Mouse (Mus musculus) testis, adult 2 months (tissue): ENCODE data around the gene Reep3. TPM values are rescaled to one million over a fixed set of nuclear protein-coding genes. Genes with fewer than 3 reads are reported as not detected.

Experiments
- H3K27ac ChIP-seq: fragments of 200-500 bp; 2 replicates; pipeline ENCODE4 v1.5.1; 2012; ENCODE audit warnings: low read depth, low read length; ENCODE audit not compliant: control insufficient read depth, insufficient read depth
- H3K27me3 ChIP-seq: fragments of 200-500 bp; 2 replicates; pipeline ENCODE4 v1.6.1; 2012; ENCODE audit warnings: mild to moderate bottlenecking, low read length, moderate library complexity; ENCODE audit not compliant: control insufficient read depth, insufficient read depth
- H3K36me3 ChIP-seq: fragments of 200-500 bp; 2 replicates; pipeline ENCODE4 v1.6.1; 2012; ENCODE audit warnings: mild to moderate bottlenecking, low read length; ENCODE audit not compliant: control insufficient read depth, insufficient read depth
- H3K4me1 ChIP-seq: fragments of 200-500 bp; 2 replicates; pipeline ENCODE4 v1.6.1; 2012; ENCODE audit warnings: low read length; ENCODE audit not compliant: control insufficient read depth, insufficient read depth
- H3K4me3 ChIP-seq: fragments of 200-500 bp; 2 replicates; pipeline ENCODE4 v1.5.1; 2012; ENCODE audit warnings: low read depth, mild to moderate bottlenecking, low read length, moderate library complexity, mixed read lengths; ENCODE audit not compliant: control insufficient read depth
- CTCF ChIP-seq: fragments of 200-500 bp; IDR thresholded peaks from 2 replicates; pipeline ENCODE4 v1.5.1; 2012; ENCODE audit warnings: low read depth, mild to moderate bottlenecking, inconsistent platforms, low read length, moderate library complexity; ENCODE audit not compliant: control insufficient read depth, insufficient read depth, insufficient replicate concordance
- POLR2A ChIP-seq: fragments of 200-500 bp; IDR thresholded peaks from 2 replicates; pipeline ENCODE4 v1.6.1; 2012; ENCODE audit warnings: low read depth, mild to moderate bottlenecking, inconsistent platforms, low read length, moderate library complexity; ENCODE audit not compliant: control insufficient read depth
- polyA plus RNA-seq: library from polyadenylated mRNA; depleted of rRNA; stranded (reverse); fragments of >200 nt; gene quantifications from 2 replicates; pipeline ENCODE4 v1.2.3, GENCODE M21; 2012

Gene Reep3
- polyA plus RNA-seq, 1 experiment, result 2.3 TPM

DNA sequence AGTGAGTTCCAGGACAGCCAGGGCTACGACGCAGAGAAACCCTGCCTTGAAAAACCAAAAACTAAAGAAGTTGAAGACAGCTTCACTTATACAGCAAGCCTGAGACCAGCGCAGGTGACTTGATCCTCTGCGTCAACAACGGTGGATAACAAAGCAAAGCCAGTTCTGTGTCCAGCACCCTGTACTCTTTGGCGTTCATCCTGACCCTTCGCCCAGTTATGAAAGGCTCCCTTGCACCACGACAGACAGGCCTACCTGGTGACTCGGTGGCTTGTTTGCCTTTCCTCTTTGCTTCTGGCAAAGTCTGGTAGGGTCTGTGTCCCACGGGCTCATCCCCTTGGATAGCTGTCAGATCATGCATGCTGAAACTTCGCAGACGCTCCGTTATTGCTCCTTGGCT lies 75.3 kb downstream of the Reep3 start:
- Histone ChIP-seq H3K27ac (no peak overlapping the region), H3K4me1 (no peaks in the 10 kb centered on the region; the same call in 1 of the 2 replicates), H3K27me3 (no peaks in the 10 kb centered on the region), H3K36me3 (no peaks in the 10 kb centered on the region), H3K4me3 (no peak overlapping the region)
- no peak for TF ChIP-seq CTCF
- TF ChIP-seq POLR2A, result no peak

DNA sequence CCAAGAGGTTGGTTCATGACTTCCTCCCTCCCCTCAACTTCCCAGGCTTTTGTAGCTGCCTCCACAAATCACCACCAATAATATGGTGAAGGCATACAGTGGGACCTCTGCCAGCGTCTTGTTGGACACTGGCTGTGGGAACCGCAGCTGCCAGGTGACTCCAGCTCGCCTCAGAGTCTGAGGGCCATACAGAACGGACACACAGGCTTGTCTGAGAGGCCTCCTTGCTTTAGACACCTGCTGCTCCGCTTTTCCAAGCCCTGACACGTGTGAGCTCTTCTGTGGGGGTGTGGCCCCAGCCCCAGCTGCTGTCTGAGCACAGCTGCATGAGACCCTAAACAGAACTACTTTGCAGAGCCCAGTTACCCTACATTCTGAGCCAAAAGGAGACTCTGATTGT lies 77.9 kb downstream of the Reep3 start:
- no peaks in the 10 kb centered on the region; the same call in 1 of the 2 replicates for H3K4me1 ChIP-seq
- H3K4me3 ChIP-seq, result no peak overlapping the region
- no peaks in the 10 kb centered on the region for H3K27me3 ChIP-seq
- TF ChIP-seq POLR2A (no peak), CTCF (no peak)
- H3K36me3 ChIP-seq, result no peaks in the 10 kb centered on the region
- H3K27ac ChIP-seq, result no peak overlapping the region

DNA sequence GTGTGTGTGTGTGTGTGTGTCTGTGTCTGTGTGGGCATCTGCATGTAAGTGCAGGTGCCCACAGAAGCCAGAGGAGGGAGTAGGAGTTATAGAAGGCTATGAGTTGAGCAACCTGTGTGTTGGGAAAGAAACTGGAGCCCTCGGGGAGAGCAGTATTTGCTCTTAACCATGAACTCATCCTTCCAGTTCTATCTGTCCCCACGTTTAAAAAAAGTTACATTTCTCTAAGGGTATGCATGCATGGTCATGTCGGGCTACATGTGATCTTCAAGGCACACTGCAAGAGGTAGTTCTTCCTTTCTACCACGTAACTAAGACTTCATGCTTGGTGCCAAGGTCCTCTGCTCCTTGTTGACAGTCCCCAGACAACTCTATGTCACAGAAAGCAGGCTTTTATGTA lies 78.9 kb downstream of the Reep3 start:
- TF ChIP-seq CTCF (no peak), POLR2A (no peak)
- Histone ChIP-seq H3K4me1 (no peaks in the 10 kb centered on the region; the same call in 1 of the 2 replicates), H3K27me3 (no peaks in the 10 kb centered on the region), H3K4me3 (no peak overlapping the region), H3K27ac (no peak overlapping the region), H3K36me3 (no peaks in the 10 kb centered on the region)

DNA sequence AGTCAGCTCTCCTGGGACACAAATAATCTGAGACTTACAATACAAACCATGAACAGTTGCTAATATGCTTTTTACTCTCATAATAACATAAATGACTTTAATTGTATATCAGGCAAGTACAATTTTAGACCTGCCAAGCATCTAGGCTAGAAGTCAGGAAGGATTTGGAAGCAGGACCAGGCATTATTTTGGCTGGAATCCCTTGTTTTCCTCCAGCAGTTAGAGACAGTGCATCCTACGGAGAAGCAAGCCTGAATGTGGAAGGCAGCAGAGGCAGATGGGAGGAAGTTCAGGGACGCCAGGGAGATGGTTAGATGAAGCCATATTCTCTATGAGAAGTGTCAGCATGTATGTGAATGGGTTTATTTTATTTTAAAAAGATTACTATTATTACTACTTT lies 79.4 kb downstream of the Reep3 start:
- no peaks in the 10 kb centered on the region for H3K27me3 ChIP-seq
- no peaks in the 10 kb centered on the region; the same call in 1 of the 2 replicates for H3K4me1 ChIP-seq
- TF ChIP-seq CTCF (no peak), POLR2A (no peak)
- no peak overlapping the region for H3K27ac ChIP-seq
- H3K36me3 ChIP-seq, result no peaks in the 10 kb centered on the region
- no peak overlapping the region for H3K4me3 ChIP-seq

DNA sequence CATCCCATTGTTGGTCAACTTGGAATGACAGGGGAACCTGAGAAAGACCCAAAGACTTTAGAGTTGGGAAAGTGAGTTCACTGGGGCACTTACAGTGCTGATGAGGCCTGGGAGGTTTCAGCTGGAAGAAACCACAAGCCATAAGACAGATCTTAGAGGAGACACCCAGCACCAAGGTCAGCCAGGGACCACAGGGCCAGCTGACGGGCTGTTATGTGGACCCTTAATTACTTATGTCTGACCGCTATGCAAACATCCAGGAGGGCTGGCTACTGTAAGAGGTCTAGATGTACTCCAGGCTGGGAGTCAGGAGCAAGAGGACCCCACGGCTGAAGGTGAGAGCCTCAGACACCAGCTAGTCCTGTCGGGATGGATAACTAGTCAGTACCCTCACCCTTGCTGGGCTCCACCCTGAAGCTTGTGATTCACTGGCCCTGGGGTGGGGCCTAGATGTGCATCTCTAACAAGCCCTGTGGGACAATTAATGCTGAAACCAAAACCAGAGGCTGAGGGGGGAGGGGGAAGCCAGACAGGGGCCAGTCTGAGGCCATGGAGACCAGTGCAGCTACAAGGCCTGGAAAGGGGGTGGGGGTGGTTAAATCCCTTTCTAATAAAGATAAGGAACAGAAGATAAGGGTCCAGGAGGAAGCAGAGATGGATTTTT lies 80.0 kb downstream of the Reep3 start:
- Histone ChIP-seq H3K27ac (no peak overlapping the region), H3K36me3 (no peaks in the 10 kb centered on the region), H3K4me1 (no peaks in the 10 kb centered on the region; the same call in 1 of the 2 replicates), H3K4me3 (no peak overlapping the region), H3K27me3 (no peaks in the 10 kb centered on the region)
- TF ChIP-seq CTCF (no peak), POLR2A (no peak)

DNA sequence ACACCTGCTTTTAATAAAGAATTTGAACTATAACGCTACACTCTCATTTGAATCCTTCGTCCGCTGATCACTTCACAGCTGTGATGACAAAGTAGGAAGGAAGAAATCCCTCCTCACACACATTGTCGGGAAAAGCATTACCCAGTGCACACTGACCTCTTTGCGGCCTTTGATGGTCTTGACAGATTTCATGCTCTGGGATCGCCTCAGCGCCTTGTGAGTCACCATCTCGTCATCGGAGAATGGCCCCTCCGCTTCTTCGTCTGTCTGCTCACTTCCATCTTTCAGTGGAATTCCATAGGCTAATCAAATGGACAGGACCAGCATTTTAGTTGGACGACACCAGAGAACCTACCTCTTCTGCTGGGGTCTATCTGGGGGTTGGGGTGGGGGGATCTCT lies 82.0 kb downstream of the Reep3 start:
- no peaks in the 10 kb centered on the region for H3K27me3 ChIP-seq
- TF ChIP-seq POLR2A (no peak), CTCF (no peak)
- H3K4me1 ChIP-seq, result no peaks in the 10 kb centered on the region; the same call in 1 of the 2 replicates
- no peak overlapping the region for H3K27ac ChIP-seq
- no peaks in the 10 kb centered on the region for H3K36me3 ChIP-seq
- no peak overlapping the region for H3K4me3 ChIP-seq

DNA sequence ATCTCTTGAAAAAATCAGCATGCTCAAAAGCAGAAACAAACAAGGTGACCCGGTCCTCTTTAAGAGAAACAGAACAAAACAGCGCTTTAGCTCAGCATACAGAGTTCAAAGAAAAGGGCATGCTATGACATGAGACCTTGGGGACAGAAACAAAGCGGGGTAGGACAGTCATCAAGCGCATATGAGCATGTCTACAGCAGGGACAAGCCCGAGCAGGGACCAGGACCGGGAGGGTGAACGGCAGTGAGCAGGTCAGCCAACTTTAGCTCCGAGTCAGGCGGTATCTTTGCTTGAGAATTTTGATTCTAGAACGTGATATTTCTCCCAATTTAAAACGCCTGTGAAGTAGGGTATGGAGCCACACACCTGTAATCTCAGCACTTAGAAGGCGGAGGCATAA lies 86.2 kb downstream of the Reep3 start:
- Histone ChIP-seq H3K27ac (no peak overlapping the region), H3K4me1 (no peaks in the 10 kb centered on the region), H3K36me3 (no peaks in the 10 kb centered on the region), H3K4me3 (no peak overlapping the region), H3K27me3 (no peaks in the 10 kb centered on the region)
- TF ChIP-seq POLR2A, result no peak
- TF ChIP-seq CTCF, result no peak
